Mouse (Mus musculus): ENCODE results near the gene Pcdh7.

- TF ChIP-seq POLR2A (IDR thresholded peaks at IDR 0.05; ENCODE audit: low read depth, low read length), result no peak
- TF ChIP-seq CTCF (IDR thresholded peaks at IDR 0.05; ENCODE audit: extremely low read depth, insufficient read length, insufficient replicate concordance, low read depth, low read length), result no peak
Observed at GRCm38 (mm10) chr5:58021331-58021730, 303.6 kb downstream of the Pcdh7 start.

All from small intestine, adult 2 months (tissue).